Mouse (Mus musculus): ENCODE results near the gene Setd1a. TPM values are rescaled to one million over a fixed set of nuclear protein-coding genes. Genes with fewer than 3 reads are reported as not detected.

Setd1a gene
- polyA plus RNA-seq, 1 experiment = 33.8 TPM

- Histone ChIP-seq H3K4me3 (ENCODE audit: insufficient read depth, low read length) (no peak overlapping the region), H3K27ac (ENCODE audit: insufficient read depth, low read length) (no peak overlapping the region), H3K4me1 (ENCODE audit: control insufficient read depth, insufficient read depth, low read length) (no peaks in the 10 kb centered on the region)
- TF ChIP-seq POLR2A (IDR thresholded peaks at IDR 0.05; ENCODE audit: low read depth, low read length) (no peak), CTCF (IDR thresholded peaks at IDR 0.05; ENCODE audit: borderline replicate concordance, insufficient read depth, low read length) (no peak)
These were observed 34.2 kb downstream of the Setd1a start for GRCm38 (mm10) chr7:127810650-127811049.

DNA sequence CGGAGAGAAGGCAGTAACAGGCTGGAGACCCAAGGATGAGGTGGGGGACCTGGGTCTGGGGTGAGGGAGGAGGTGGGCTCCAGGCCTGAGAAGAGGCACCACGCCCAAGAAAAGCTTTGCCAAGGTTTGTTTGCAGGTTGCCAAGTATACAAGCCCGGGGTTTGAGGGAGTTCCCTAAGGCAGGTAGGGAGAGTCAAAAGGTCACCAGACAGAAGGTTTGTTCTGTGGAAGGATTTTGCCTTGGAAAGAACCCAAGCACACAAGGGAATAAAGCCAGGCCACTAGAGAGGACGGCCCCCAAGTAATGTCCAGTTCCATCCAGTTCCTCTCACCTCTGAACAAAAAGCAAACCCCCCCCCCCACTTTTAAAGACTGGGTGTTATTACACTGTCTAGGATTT lies 34.8 kb downstream of the Setd1a start:
- Histone ChIP-seq H3K4me3 (ENCODE audit: insufficient read depth, low read length) (no peak overlapping the region), H3K4me1 (ENCODE audit: control insufficient read depth, insufficient read depth, low read length) (no peaks in the 10 kb centered on the region), H3K27ac (ENCODE audit: insufficient read depth, low read length) (no peak overlapping the region)
- TF ChIP-seq CTCF (IDR thresholded peaks at IDR 0.05; ENCODE audit: borderline replicate concordance, insufficient read depth, low read length) (no peak), POLR2A (IDR thresholded peaks at IDR 0.05; ENCODE audit: low read depth, low read length) (no peak)

DNA sequence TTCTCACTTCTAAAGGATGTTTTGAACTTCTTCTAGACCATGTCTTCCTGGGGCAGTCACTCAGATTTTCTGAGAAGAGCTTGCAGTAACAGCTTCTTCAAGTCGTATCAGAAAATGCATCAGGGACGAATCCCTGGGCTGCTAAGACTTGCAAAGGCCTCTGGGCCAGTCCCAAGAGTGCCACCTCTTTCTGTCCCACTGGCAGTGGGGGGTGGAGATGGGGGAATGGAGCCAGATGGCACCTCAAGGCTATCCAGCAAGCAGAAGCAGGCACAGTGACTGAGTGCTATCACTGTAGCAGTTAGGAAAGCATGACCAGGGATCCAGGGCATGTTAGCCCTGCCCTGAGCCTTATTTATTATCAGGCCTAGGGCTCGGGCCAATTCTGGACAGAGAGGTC lies 35.8 kb downstream of the Setd1a start:
- TF ChIP-seq POLR2A (IDR thresholded peaks at IDR 0.05; ENCODE audit: low read depth, low read length) = no peak
- TF ChIP-seq CTCF (IDR thresholded peaks at IDR 0.05; ENCODE audit: borderline replicate concordance, insufficient read depth, low read length) = no peak
- Histone ChIP-seq H3K4me3 (ENCODE audit: insufficient read depth, low read length) (no peak overlapping the region), H3K4me1 (ENCODE audit: control insufficient read depth, insufficient read depth, low read length) (no peaks in the 10 kb centered on the region), H3K27ac (ENCODE audit: insufficient read depth, low read length) (no peak overlapping the region)

DNA sequence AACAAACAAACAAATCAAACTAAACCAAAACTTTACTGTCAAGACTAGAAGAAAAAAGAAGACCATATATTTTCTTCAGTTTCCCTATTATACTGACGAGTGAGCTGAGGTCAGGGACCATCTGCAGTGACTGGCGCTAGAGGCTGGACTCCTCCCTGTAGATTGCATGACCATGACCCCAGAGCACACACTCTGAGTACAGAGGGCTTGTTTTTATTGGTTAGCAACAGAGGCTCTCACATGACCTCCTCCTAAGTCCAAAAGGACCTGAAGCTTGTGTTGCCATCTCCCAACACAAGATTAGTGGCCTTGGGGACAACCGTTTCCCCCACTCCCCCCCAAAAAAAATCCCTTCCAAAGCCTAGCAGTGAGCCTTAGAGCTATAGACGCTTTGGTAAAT lies 37.4 kb downstream of the Setd1a start:
- no peak overlapping the region for H3K27ac ChIP-seq (ENCODE audit: insufficient read depth, low read length)
- H3K4me3 ChIP-seq (ENCODE audit: insufficient read depth, low read length) = no peak overlapping the region
- H3K4me1 ChIP-seq (ENCODE audit: control insufficient read depth, insufficient read depth, low read length) = no peaks in the 10 kb centered on the region
- TF ChIP-seq POLR2A (IDR thresholded peaks at IDR 0.05; ENCODE audit: low read depth, low read length) = no peak
- TF ChIP-seq CTCF (IDR thresholded peaks at IDR 0.05; ENCODE audit: borderline replicate concordance, insufficient read depth, low read length) = no peak

GRCm38 (mm10) chr7:127814241-127814921 lies 37.9 kb downstream of the Setd1a start:
- Histone ChIP-seq H3K4me3 (ENCODE audit: insufficient read depth, low read length) (no peak overlapping the region), H3K4me1 (ENCODE audit: control insufficient read depth, insufficient read depth, low read length) (no peaks in the 10 kb centered on the region), H3K27ac (ENCODE audit: insufficient read depth, low read length) (no peak overlapping the region)
- TF ChIP-seq CTCF (IDR thresholded peaks at IDR 0.05; ENCODE audit: borderline replicate concordance, insufficient read depth, low read length) (no peak), POLR2A (IDR thresholded peaks at IDR 0.05; ENCODE audit: low read depth, low read length) (no peak)

DNA sequence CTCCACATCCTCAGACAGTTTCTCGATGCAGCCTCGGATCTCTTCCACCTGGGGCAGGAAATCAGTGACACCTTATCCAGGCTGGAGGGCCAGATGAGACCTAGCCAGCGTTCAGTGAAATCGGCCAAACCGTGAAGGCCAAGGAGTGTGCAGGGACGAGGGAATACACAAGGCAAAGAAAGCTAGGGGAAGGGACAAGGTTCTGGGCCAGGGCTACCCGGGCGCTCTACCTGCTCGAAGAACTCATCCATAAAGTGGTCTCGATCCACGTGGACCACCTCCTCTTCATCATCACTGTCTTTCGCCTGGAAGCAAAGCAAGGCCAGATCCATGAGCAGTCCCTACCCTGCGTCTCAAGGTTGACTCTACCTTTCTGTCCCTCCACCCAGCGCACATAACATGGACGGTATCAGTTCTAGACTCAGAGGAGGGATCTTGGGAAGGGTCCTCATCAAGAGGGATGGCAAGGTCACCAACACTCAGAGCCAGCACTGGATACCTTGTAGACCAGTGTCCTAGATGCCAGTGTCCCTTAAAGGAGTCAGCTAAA lies 38.7 kb downstream of the Setd1a start:
- no peak overlapping the region for H3K27ac ChIP-seq (ENCODE audit: insufficient read depth, low read length)
- H3K4me3 ChIP-seq (ENCODE audit: insufficient read depth, low read length) = no peak overlapping the region
- TF ChIP-seq CTCF (IDR thresholded peaks at IDR 0.05; ENCODE audit: borderline replicate concordance, insufficient read depth, low read length) (no peak), POLR2A (IDR thresholded peaks at IDR 0.05; ENCODE audit: low read depth, low read length) (no peak)
- no peaks in the 10 kb centered on the region for H3K4me1 ChIP-seq (ENCODE audit: control insufficient read depth, insufficient read depth, low read length)

- no peaks in the 10 kb centered on the region for H3K4me1 ChIP-seq (ENCODE audit: control insufficient read depth, insufficient read depth, low read length)
- TF ChIP-seq CTCF (IDR thresholded peaks at IDR 0.05; ENCODE audit: borderline replicate concordance, insufficient read depth, low read length) (no peak), POLR2A (IDR thresholded peaks at IDR 0.05; ENCODE audit: low read depth, low read length) (no peak)
- no peak overlapping the region for H3K27ac ChIP-seq (ENCODE audit: insufficient read depth, low read length)
- H3K4me3 ChIP-seq (ENCODE audit: insufficient read depth, low read length) = no peak overlapping the region
These were observed 39.7 kb downstream of the Setd1a start for GRCm38 (mm10) chr7:127815954-127816821.

- Histone ChIP-seq H3K27ac (ENCODE audit: insufficient read depth, low read length) (no peak overlapping the region), H3K4me1 (ENCODE audit: control insufficient read depth, insufficient read depth, low read length) (no peaks in the 10 kb centered on the region), H3K4me3 (ENCODE audit: insufficient read depth, low read length) (no peak overlapping the region)
- TF ChIP-seq POLR2A (IDR thresholded peaks at IDR 0.05; ENCODE audit: low read depth, low read length) (no peak), CTCF (IDR thresholded peaks at IDR 0.05; ENCODE audit: borderline replicate concordance, insufficient read depth, low read length) (no peak)
These were observed 40.6 kb downstream of the Setd1a start for GRCm38 (mm10) chr7:127817053-127817452.

- H3K4me1 ChIP-seq (ENCODE audit: control insufficient read depth, insufficient read depth, low read length) = no peaks in the 10 kb centered on the region
- TF ChIP-seq CTCF (IDR thresholded peaks at IDR 0.05; ENCODE audit: borderline replicate concordance, insufficient read depth, low read length) (no peak), POLR2A (IDR thresholded peaks at IDR 0.05; ENCODE audit: low read depth, low read length) (no peak)
- H3K27ac ChIP-seq (ENCODE audit: insufficient read depth, low read length) = no peak overlapping the region
- no peak overlapping the region for H3K4me3 ChIP-seq (ENCODE audit: insufficient read depth, low read length)
These were observed 41.3 kb downstream of the Setd1a start for GRCm38 (mm10) chr7:127817776-127818175.
